Mouse (Mus musculus): ENCODE measurements around the gene Gpr4. TPM values are rescaled to one million over a fixed set of nuclear protein-coding genes. Genes with fewer than 3 reads are reported as not detected.

Gene Gpr4
- polyA plus RNA-seq, 1 experiment from 2014 or later, result 5.2 TPM

GRCm38 (mm10) chr7:19211041-19211675 lies 1.2 kb upstream of the Gpr4 start:
- Histone ChIP-seq H3K4me2 (ENCODE audit: low read length) (no peak overlapping the region), H3K9ac (ENCODE audit: low read depth, low read length) (no peak overlapping the region), H3K27me3 (ENCODE audit: insufficient read depth, low read length) (no peaks in the 10 kb centered on the region), H3K4me1 (replicated peaks; ENCODE audit: insufficient read depth, low read length) (peaks cover 17% of the 10 kb centered on the region; the same call in 1 of the 2 replicates), H3K36me3 (ENCODE audit: insufficient read depth, low read length) (no peaks in the 10 kb centered on the region), H3K9me3 (replicated peaks; ENCODE audit: low read length) (no peaks in the 10 kb centered on the region), H3K4me3 (replicated peaks; ENCODE audit: low read depth, low read length) (no peak overlapping the region), H3K27ac (no peak overlapping the region)
- no peak for ATAC-seq (replicated peaks; ENCODE audit: low FRiP score, low read depth)
- DNase-seq (ENCODE audit: low spot score), result peak; percentile 52
- no peak for TF ChIP-seq CTCF (IDR thresholded peaks at IDR 0.05; ENCODE audit: low read depth)
- 16% methylated on average over 5 of the region's 5 CpGs for WGBS

- Histone ChIP-seq H3K9me3 (replicated peaks; ENCODE audit: low read length) (no peaks in the 10 kb centered on the region), H3K27ac (no peak overlapping the region), H3K36me3 (ENCODE audit: insufficient read depth, low read length) (no peaks in the 10 kb centered on the region), H3K4me1 (replicated peaks; ENCODE audit: insufficient read depth, low read length) (peaks cover 17% of the 10 kb centered on the region; the same call in 1 of the 2 replicates), H3K27me3 (ENCODE audit: insufficient read depth, low read length) (no peaks in the 10 kb centered on the region), H3K4me3 (replicated peaks; ENCODE audit: low read depth, low read length) (no peak overlapping the region), H3K4me2 (ENCODE audit: low read length) (peak overlapping the region; percentile 79), H3K9ac (ENCODE audit: low read depth, low read length) (no peak overlapping the region)
- DNase-seq (ENCODE audit: low spot score) (no peak), ATAC-seq (replicated peaks; ENCODE audit: low FRiP score, low read depth) (no peak)
- TF ChIP-seq CTCF (IDR thresholded peaks at IDR 0.05; ENCODE audit: low read depth), result no peak
- WGBS, result 60% methylated on average over 2 of the region's 2 CpGs
Measured at GRCm38 (mm10) chr7:19213385-19213784, 1.0 kb downstream of the Gpr4 start.

- Histone ChIP-seq H3K27me3 (ENCODE audit: insufficient read depth, low read length) (no peaks in the 10 kb centered on the region), H3K4me1 (replicated peaks; ENCODE audit: insufficient read depth, low read length) (peaks cover 17% of the 10 kb centered on the region; the same call in 1 of the 2 replicates), H3K4me2 (ENCODE audit: low read length) (peak overlapping the region; percentile 15; the same call in 1 of the 2 replicates), H3K4me3 (replicated peaks; ENCODE audit: low read depth, low read length) (no peak overlapping the region), H3K27ac (no peak overlapping the region), H3K9ac (ENCODE audit: low read depth, low read length) (no peak overlapping the region), H3K9me3 (replicated peaks; ENCODE audit: low read length) (no peaks in the 10 kb centered on the region), H3K36me3 (ENCODE audit: insufficient read depth, low read length) (no peaks in the 10 kb centered on the region)
- DNase-seq (ENCODE audit: low spot score) (no peak), ATAC-seq (replicated peaks; ENCODE audit: low FRiP score, low read depth) (no peak)
- no peak for TF ChIP-seq CTCF (IDR thresholded peaks at IDR 0.05; ENCODE audit: low read depth)
- WGBS, result 69% methylated on average over 7 of the region's 7 CpGs
Measured at GRCm38 (mm10) chr7:19214369-19214768, 2.0 kb downstream of the Gpr4 start.

GRCm38 (mm10) chr7:19214940-19215339 lies 2.6 kb downstream of the Gpr4 start:
- Histone ChIP-seq H3K4me2 (ENCODE audit: low read length) (peak overlapping the region; percentile 15; the same call in 1 of the 2 replicates), H3K9ac (ENCODE audit: low read depth, low read length) (no peak overlapping the region), H3K9me3 (replicated peaks; ENCODE audit: low read length) (no peaks in the 10 kb centered on the region), H3K4me1 (replicated peaks; ENCODE audit: insufficient read depth, low read length) (peaks cover 17% of the 10 kb centered on the region; the same call in 1 of the 2 replicates), H3K27me3 (ENCODE audit: insufficient read depth, low read length) (no peaks in the 10 kb centered on the region), H3K27ac (no peak overlapping the region), H3K36me3 (ENCODE audit: insufficient read depth, low read length) (no peaks in the 10 kb centered on the region), H3K4me3 (replicated peaks; ENCODE audit: low read depth, low read length) (no peak overlapping the region)
- 49% methylated on average over 9 of the region's 9 CpGs for WGBS
- no peak for TF ChIP-seq CTCF (IDR thresholded peaks at IDR 0.05; ENCODE audit: low read depth)
- DNase-seq (ENCODE audit: low spot score) (no peak), ATAC-seq (replicated peaks; ENCODE audit: low FRiP score, low read depth) (no peak)

- no peak for DNase-seq (ENCODE audit: low spot score)
- Histone ChIP-seq H3K36me3 (ENCODE audit: insufficient read depth, low read length) (no peaks in the 10 kb centered on the region), H3K4me3 (replicated peaks; ENCODE audit: low read depth, low read length) (no peak overlapping the region), H3K9me3 (replicated peaks; ENCODE audit: low read length) (no peaks in the 10 kb centered on the region), H3K27me3 (ENCODE audit: insufficient read depth, low read length) (no peaks in the 10 kb centered on the region), H3K4me2 (ENCODE audit: low read length) (no peak overlapping the region), H3K4me1 (replicated peaks; ENCODE audit: insufficient read depth, low read length) (0 out of 2 replicates have a peak, but pooled peaks cover 6% of the 10 kb centered on the region), H3K27ac (no peak overlapping the region), H3K9ac (ENCODE audit: low read depth, low read length) (no peak overlapping the region)
- no peak for ATAC-seq (replicated peaks; ENCODE audit: low FRiP score, low read depth)
- no peak for TF ChIP-seq CTCF (IDR thresholded peaks at IDR 0.05; ENCODE audit: low read depth)
- 56% methylated on average over 5 of the region's 5 CpGs for WGBS
Measured at GRCm38 (mm10) chr7:19217492-19217891, 5.2 kb downstream of the Gpr4 start.

- no peak overlapping the region for H3K4me2 ChIP-seq (ENCODE audit: low read length)
- H3K4me3 ChIP-seq (replicated peaks; ENCODE audit: low read depth, low read length), result no peak overlapping the region
- H3K27ac ChIP-seq, result no peak overlapping the region
- DNase-seq (ENCODE audit: low spot score) (peak; percentile 42), ATAC-seq (replicated peaks; ENCODE audit: low FRiP score, low read depth) (no peak)
- whole genome bisulfite sequencing, result 11% methylated on average over 2 of the region's 3 CpGs
- H3K9ac ChIP-seq (ENCODE audit: low read depth, low read length), result no peak overlapping the region
- H3K36me3 ChIP-seq (ENCODE audit: insufficient read depth, low read length), result no peaks in the 10 kb centered on the region
- no peaks in the 10 kb centered on the region for H3K27me3 ChIP-seq (ENCODE audit: insufficient read depth, low read length)
- no peak for TF ChIP-seq CTCF (IDR thresholded peaks at IDR 0.05; ENCODE audit: low read depth)
- H3K4me1 ChIP-seq (replicated peaks; ENCODE audit: insufficient read depth, low read length), result 0 out of 2 replicates have a peak, but pooled peaks cover 6% of the 10 kb centered on the region
- no peaks in the 10 kb centered on the region for H3K9me3 ChIP-seq (replicated peaks; ENCODE audit: low read length)
Measured at GRCm38 (mm10) chr7:19217944-19218343, 5.6 kb downstream of the Gpr4 start.
